Mouse (Mus musculus): ENCODE measurements around the gene Gm3072.
"Not testable (repeated sequence)": the region's sequence is repeated elsewhere in the genome, so short reads cannot be mapped to it uniquely, and the experiment has no call there.

The Gm3072 gene

GRCm38 (mm10) chr14:41624512-41624911, at the start of gene Gm3072:
Gene Gm3072 (minus strand): TSS chr14:41624612.
- DNase-seq (ENCODE audit: low spot score): not testable (repeated sequence)

DNA sequence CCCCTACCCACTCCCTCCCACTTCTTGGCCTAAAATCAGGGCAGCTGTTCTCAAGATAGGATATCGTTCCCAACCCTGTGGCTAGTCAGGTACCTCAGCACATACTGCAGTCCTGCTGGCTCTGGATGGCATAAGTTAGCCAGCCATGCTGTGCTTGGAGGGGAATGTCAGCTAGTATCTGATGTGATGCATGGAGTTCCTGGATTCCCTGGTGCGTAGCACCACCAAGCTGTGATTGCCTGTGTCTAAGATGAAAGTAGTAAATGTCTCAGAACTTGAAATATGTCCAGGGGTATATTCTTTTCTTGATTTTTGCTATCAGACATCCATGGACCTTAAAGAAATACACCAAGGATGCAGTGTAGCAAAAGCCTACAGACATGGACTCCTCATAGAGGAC, 23.8 kb upstream of the Gm3072 start:
- DNase-seq (ENCODE audit: low spot score): peak; percentile 2

GRCm38 (mm10) chr14:41646387-41646786, 22.0 kb upstream of the Gm3072 start, which contains the start of gene Gm3676:
Gene Gm3676 (minus strand): TSS chr14:41646487.
- not testable (repeated sequence) for DNase-seq (ENCODE audit: low spot score)

DNA sequence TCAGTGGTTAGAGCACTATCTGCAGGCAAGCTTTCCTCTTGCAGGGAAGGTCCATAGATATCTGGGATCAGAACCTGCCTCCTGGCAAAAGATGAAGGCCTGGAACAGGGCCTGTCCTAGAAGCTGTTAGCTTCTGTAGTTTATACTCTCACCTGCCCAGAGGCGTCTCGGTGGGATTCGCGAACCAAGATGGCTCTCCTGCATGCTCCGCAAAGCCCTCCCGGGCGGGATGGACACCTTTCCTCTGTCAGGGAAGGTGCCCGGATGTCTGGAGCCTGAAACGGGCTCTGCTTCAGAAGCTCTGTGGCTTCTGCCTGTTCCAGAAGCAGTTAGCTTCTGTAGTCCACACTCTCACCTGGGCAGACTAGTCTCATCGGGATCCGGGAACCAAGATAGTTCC, 5.7 kb upstream of the Gm3072 start:
- not testable (repeated sequence) for DNase-seq (ENCODE audit: low spot score)

- DNase-seq (ENCODE audit: low spot score): not testable (repeated sequence)
Measured at GRCm38 (mm10) chr14:41622535-41622934, 1.9 kb downstream of the Gm3072 start.

- not testable (repeated sequence) for DNase-seq (ENCODE audit: low spot score)
Measured at GRCm38 (mm10) chr14:41610690-41611089, 13.7 kb downstream of the Gm3072 start.

- not testable (repeated sequence) for DNase-seq (ENCODE audit: low spot score)
Measured at GRCm38 (mm10) chr14:41600935-41601334, 23.5 kb downstream of the Gm3072 start.

DNA sequence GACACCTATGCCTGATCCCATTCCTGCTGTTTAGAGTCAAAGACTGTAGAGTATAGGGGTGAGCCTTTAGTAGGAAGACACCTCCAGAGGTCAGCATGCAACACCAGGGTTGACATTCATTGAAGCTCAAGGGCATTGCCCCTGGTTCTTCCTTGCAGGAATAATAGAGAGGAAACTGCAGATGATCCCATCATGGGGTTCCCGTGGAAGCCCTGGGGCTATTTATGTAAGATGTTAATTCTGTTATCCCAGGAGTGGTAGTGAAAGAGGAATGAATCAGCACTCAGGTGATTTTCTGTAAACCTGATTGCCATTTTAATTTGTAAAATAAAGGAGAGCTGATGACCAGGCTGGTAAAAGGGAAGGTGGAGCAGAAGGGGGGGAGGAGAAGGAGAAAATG, 38.1 kb downstream of the Gm3072 start:
- not testable (repeated sequence) for DNase-seq (ENCODE audit: low spot score)

DNA sequence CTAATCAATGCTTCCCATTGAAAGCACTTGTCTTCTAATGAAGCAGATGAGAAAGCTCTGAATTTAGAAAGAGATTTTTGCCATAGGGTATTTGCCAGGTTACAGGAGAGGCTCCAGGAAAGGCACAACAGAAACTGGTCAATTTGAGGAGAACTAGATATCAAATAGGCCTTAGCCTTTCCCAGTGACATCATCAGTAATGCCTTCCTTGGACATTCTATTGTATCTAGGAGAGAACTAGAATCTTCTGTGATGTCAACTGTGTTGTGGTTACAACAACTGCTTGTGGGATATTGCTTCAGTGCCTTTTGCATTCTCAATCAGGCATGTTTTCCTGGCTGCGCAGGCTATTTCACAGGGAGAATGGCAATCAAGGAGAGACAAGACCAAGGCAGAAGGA, 51.5 kb downstream of the Gm3072 start, which contains the start of gene 1700049E17Rik2:
Gene 1700049E17Rik2 (plus strand): TSS at position 301 of the 400 bp plus-strand sequence.
- DNase-seq (ENCODE audit: low spot score): not testable (repeated sequence)
